Mouse (Mus musculus): ENCODE measurements around the gene Best1. TPM values are rescaled to one million over a fixed set of nuclear protein-coding genes. Genes with fewer than 3 reads are reported as not detected.

The Best1 gene
- polyA plus RNA-seq, 1 experiment from 2014 or later, result 0.80 TPM

Other genes with a start within 250 kb of the Best1 start
- 0.12 TPM in 1 of 2 replicates, not detected in the other for gene Scgb2a2, start 154.1 kb downstream of the Best1 start, polyA plus RNA-seq (2015; fragmentation: Nextera tagmentation; extraction: Ambion mirVana)
- 93.9 and 95.5 TPM in 2 replicates for gene Incenp, start 102.1 kb downstream of the Best1 start, polyA plus RNA-seq (2015; fragmentation: Nextera tagmentation; extraction: Ambion mirVana)
- gene Fth1, start 21.0 kb downstream of the Best1 start, polyA plus RNA-seq (2015; fragmentation: Nextera tagmentation; extraction: Ambion mirVana), result 1,700 and 1,987 TPM in 2 replicates
- gene Rab3il1, start within 50 bp of the Best1 start, polyA plus RNA-seq (2015; fragmentation: Nextera tagmentation; extraction: Ambion mirVana), result 29.8 and 40.7 TPM in 2 replicates
- gene Fads3, start 39.9 kb upstream of the Best1 start, polyA plus RNA-seq (2015; fragmentation: Nextera tagmentation; extraction: Ambion mirVana), result 17.2 and 17.6 TPM in 2 replicates
- 125 and 139 TPM in 2 replicates for gene Fads2, start 100.1 kb upstream of the Best1 start, polyA plus RNA-seq (2015; fragmentation: Nextera tagmentation; extraction: Ambion mirVana)
- gene Fads1, start 181.3 kb upstream of the Best1 start, polyA plus RNA-seq (2015; fragmentation: Nextera tagmentation; extraction: Ambion mirVana), result 111 and 122 TPM in 2 replicates
- 473 and 509 TPM in 2 replicates for gene Tmem258, start 202.4 kb upstream of the Best1 start, polyA plus RNA-seq (2015; fragmentation: Nextera tagmentation; extraction: Ambion mirVana)
- gene Fen1, start 202.5 kb upstream of the Best1 start, polyA plus RNA-seq (2015; fragmentation: Nextera tagmentation; extraction: Ambion mirVana), result 86.3 and 92.0 TPM in 2 replicates
- gene Myrf, start 239.1 kb upstream of the Best1 start, polyA plus RNA-seq (2015; fragmentation: Nextera tagmentation; extraction: Ambion mirVana), result 17.5 and 17.8 TPM in 2 replicates